Mouse (Mus musculus) spleen, postnatal 36 days (tissue): ENCODE data around the gene Krt33b.

ENCODE experiments used
- DNase-seq, 2 experiments: peaks; one replicate each; pipeline ENCODE4 v3.0.0; 2022; ENCODE audit warnings: low spot score in 2 of 2, mixed read lengths in 1 of 2

The Krt33b gene

DNA sequence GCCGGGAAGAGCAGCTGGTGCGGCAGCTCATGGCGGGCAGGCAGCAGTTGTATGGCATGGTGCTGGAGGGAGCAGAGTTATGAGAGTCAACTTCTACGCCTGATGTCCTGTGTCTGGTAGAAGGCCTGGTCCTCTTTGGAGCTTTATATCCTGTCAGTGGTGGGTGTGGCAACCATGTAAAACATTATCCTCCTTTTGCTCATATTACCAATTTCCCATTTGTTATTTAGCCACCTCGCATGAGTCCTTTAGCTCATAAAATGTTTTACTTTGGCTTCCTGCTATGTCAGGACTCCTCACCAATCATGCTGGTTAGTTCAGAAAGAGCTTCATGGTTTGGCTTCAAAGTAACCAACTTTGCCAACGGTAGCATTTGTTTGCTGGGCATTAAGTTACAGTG is at the start of gene Krt33b:
Gene Krt33b, minus strand, starts transcription at position 101 of the 400 bp plus-strand sequence.
- DNase-seq, result no peak

- DNase-seq, result no peak
Measured at GRCm38 (mm10) chr11:100073873-100074272, 44.2 kb upstream of the Krt33b start.

GRCm38 (mm10) chr11:100067293-100068036 is 37.8 kb upstream of the Krt33b start:
- no peak for DNase-seq

- no peak for DNase-seq
Measured at GRCm38 (mm10) chr11:100066236-100067010, 36.8 kb upstream of the Krt33b start.

GRCm38 (mm10) chr11:100058875-100059274 is 29.2 kb upstream of the Krt33b start:
- DNase-seq, result no peak

- no peak for DNase-seq
Measured at GRCm38 (mm10) chr11:100055686-100056655, 26.3 kb upstream of the Krt33b start.

DNA sequence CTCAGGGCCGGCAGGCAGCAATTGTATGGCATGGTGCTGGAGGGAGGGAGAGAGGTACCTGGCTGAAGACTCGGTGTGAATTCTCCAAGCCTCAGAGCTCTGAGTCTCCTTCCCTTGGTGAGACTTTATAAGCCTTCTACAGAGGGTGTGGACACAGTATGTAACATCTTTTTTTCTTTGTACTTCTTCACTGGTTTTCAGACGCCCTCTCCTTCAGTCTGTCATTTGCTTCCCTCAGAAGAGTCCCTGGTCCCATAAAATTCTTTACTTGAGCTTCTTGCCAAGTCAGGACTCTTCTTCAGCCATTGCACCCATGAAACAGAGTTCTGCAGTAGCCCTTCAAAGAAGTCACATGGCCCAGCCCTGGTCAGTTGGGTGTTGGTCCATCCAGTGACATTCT is 20.8 kb upstream of the Krt33b start, which contains the start of gene Krt31:
Gene Krt31, minus strand, starts transcription at position 101 of the 400 bp plus-strand sequence.
- DNase-seq, result no peak

DNA sequence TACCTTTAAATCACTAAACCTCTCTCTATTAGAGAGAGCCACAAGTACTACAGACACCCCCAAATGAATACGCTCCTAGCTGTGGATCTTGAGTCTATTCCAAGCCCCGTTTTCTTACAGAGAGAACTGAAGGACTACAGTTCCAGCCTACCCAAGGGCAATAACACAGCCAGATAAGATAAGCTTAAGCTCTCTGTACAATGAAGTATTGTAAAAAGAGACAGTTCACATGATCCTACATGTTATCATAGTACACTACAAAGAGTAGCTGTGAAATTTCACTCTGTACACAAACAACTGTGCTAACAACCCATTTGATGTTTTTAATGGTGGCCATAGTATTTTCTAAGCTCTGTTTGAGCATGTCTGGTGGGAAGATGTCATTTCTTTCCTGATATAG is 17.5 kb upstream of the Krt33b start:
- DNase-seq, result no peak

GRCm38 (mm10) chr11:100046303-100046866 is 16.7 kb upstream of the Krt33b start:
- no peak for DNase-seq

DNA sequence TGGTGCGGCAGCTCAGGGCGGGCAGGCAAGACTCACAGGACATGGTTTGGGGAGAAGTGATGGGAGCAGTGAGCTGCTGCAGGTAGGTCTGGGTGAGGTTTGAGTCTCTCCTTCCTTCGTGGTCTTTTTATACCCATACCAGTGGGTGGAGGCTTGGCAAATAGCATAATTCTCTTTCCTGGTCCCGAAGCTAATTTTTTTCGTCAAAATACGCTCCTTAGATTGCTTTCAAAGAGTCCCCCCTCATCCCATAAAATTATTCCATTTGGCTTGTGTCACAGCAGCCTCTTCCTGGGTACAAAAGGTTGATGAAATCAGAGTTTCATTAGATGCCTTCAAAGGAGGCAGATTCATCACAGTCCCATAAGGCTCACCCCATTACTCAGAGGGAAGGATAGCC is 11.8 kb upstream of the Krt33b start, which contains the start of gene Krt34:
Gene Krt34, minus strand, starts transcription at position 101 of the 400 bp plus-strand sequence.
- DNase-seq, result no peak

DNA sequence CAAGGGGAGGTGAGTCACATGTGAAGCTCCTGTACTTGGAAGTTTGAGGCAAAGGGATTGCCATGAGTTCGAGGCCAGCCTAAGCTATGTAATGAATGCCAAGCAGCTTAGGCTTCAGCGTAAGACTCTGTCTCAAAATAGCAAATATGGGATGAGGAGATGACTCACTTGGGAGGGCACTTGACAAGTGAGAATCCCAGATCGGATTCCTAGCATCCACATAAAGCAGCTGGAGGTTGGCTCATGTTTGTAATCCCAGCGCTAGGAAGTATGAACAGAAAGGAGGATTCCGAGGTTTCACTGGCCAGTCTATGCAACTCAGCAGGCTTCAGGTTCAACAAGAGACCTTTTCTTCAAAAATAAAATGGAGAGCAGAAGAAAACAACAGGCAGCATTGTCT is 8.2 kb downstream of the Krt33b start:
- DNase-seq, result no peak

- DNase-seq, result no peak
Measured at GRCm38 (mm10) chr11:100019466-100019865, 10.2 kb downstream of the Krt33b start.

GRCm38 (mm10) chr11:100016112-100016511 is 13.6 kb downstream of the Krt33b start, which contains the start of gene Krt33a:
Gene Krt33a, minus strand, starts transcription at chr11:100016212.
- DNase-seq, result no peak

- no peak for DNase-seq
Measured at GRCm38 (mm10) chr11:100013691-100014171, 15.9 kb downstream of the Krt33b start.

- no peak for DNase-seq
Measured at GRCm38 (mm10) chr11:100010682-100011081, 19.0 kb downstream of the Krt33b start.

DNA sequence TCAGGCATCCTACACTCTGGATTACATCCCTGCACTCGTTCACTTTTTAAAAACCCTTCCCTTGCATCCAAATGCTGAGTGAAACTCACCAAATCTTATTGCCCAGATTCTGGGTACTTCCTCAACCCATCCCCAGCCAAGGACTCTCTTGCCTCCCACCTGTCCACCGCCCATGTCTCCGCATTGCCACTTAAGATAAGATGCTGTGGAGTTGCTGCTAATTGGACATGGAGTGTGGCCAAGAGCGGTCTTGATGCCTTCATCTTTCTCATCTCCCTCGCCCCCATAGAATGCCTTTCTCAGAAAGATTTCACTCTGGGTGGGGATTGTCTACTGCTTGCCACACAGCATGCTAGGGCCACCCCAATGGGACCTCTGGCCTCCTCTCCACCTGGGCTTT is 21.3 kb downstream of the Krt33b start:
- DNase-seq, result no peak

- DNase-seq, result no peak
Measured at GRCm38 (mm10) chr11:100006624-100007023, 23.0 kb downstream of the Krt33b start.

DNA sequence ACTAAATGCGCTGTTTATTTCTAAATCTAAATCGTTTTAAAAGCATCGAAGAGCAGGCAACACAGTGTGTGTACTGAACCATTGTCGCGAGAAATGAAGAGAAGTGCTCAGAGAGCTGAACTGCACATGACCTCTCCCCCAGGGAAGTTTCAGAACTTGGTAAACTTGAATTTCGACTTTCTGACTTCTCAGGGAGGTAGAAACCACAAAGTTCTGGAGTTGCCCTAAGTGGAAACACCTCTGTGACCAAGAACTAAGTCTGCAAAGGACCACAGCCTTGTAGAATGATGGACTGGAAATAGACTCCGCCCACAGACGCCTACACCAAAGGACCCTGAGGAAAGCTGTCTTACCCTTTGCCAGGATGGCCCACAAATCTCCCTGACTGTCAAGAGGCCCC is 23.8 kb downstream of the Krt33b start:
- DNase-seq, result no peak

DNA sequence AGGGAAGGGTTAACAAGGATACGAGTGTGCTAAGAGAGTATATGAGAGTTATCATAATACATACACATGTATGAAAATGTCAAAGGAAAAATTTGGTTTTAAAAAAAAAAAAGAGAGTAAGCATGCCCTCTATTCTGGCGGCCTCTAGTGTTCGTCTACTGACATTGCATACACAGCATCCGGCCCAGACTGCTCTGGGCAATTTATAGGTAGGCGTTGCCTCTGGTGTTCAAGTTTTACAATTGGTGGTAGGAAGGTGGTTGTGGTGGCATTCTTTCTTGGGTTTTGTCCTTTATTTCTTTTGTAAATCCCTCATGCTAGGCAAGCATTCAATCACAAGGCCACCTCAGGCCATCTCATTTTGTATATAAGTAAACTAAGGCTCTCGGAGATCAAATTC is 24.8 kb downstream of the Krt33b start:
- DNase-seq, result no peak

- DNase-seq, result no peak
Measured at GRCm38 (mm10) chr11:99999091-99999490, 30.6 kb downstream of the Krt33b start.

GRCm38 (mm10) chr11:99994384-99994661 is 35.3 kb downstream of the Krt33b start:
- no peak for DNase-seq
